Mouse (Mus musculus) liver, embryonic 12.5 days (tissue): ENCODE data around the gene Hhat. TPM values are rescaled to one million over a fixed set of nuclear protein-coding genes. Genes with fewer than 3 reads are reported as not detected.

Source experiments
- ATAC-seq: fragments of 200-750 bp; cut with Nextera tagmentation; 2 replicates; pipeline ENCODE4 v1.8.0; 2017; ENCODE audit warnings: moderate number of reproducible peaks, mild to moderate bottlenecking, moderate library complexity
- H3K27ac ChIP-seq: fragments of 300-500 bp; sonication (generic); 2 replicates; pipeline ENCODE4 v1.5.1; 2016; ENCODE audit warnings: mild to moderate bottlenecking
- H3K27me3 ChIP-seq: fragments of 300-500 bp; sonication (generic); replicated peaks from 2 replicates; pipeline ENCODE4 v1.6.1; 2016; ENCODE audit warnings: mild to moderate bottlenecking, moderate library complexity
- H3K36me3 ChIP-seq: fragments of 300-500 bp; sonication (generic); 2 replicates; pipeline ENCODE4 v1.6.1; 2016; ENCODE audit warnings: mild to moderate bottlenecking, moderate library complexity
- H3K4me1 ChIP-seq: fragments of 300-500 bp; sonication (generic); 2 replicates; pipeline ENCODE4 v1.6.1; 2016
- H3K4me2 ChIP-seq: fragments of 300-500 bp; sonication (generic); 2 replicates; pipeline ENCODE4 v1.6.1; 2016; ENCODE audit warnings: mild to moderate bottlenecking, moderate library complexity
- H3K4me3 ChIP-seq: fragments of 300-500 bp; sonication (generic); 2 replicates; pipeline ENCODE4 v1.5.1; 2016; ENCODE audit warnings: mild to moderate bottlenecking, moderate library complexity
- H3K9ac ChIP-seq: fragments of 300-500 bp; sonication (generic); 2 replicates; pipeline ENCODE4 v1.6.1; 2016; ENCODE audit warnings: mild to moderate bottlenecking, moderate library complexity
- H3K9me3 ChIP-seq: fragments of 300-500 bp; sonication (generic); replicated peaks from 2 replicates; pipeline ENCODE4 v1.6.1; 2016; ENCODE audit warnings: mild to moderate bottlenecking, moderate library complexity
- WGBS: fragments of 180-500 bp; shearing (Covaris S2); methylation state at CpG from one replicate; pipeline ENCODE4 v1.1.7; 2016; ENCODE audit not compliant: insufficient replicate concordance; 5-methylcytosine and 5-hydroxymethylcytosine counted together
- polyA plus RNA-seq: library from polyadenylated mRNA; unstranded; fragments of >200 nt; fragmentation: Nextera tagmentation; extraction: Ambion mirVana; gene quantifications from 2 replicates; pipeline ENCODE4 v1.2.1, GENCODE M21; 2016

Hhat gene
- polyA plus RNA-seq, 1 experiment from 2014 or later = 2.1 TPM

- H3K4me1 ChIP-seq = no peaks in the 10 kb centered on the region; the same call in 1 of the 2 replicates
- H3K4me2 ChIP-seq = no peak overlapping the region
- no peaks in the 10 kb centered on the region for H3K36me3 ChIP-seq
- no peak overlapping the region for H3K4me3 ChIP-seq
- no peaks in the 10 kb centered on the region for H3K9me3 ChIP-seq
- WGBS = 61% methylated on average over 11 of the region's 11 CpGs
- no peaks in the 10 kb centered on the region for H3K27me3 ChIP-seq
- H3K9ac ChIP-seq = no peak overlapping the region
- no peak overlapping the region for H3K27ac ChIP-seq
- no peak for ATAC-seq
These were observed 158.9 kb downstream of the Hhat start for GRCm38 (mm10) chr1:192611996-192612739.

- Histone ChIP-seq H3K4me2 (no peak overlapping the region), H3K9me3 (no peaks in the 10 kb centered on the region), H3K4me1 (no peaks in the 10 kb centered on the region), H3K27me3 (no peaks in the 10 kb centered on the region), H3K4me3 (no peak overlapping the region), H3K27ac (no peak overlapping the region), H3K36me3 (no peaks in the 10 kb centered on the region), H3K9ac (no peak overlapping the region)
- ATAC-seq = no peak
- WGBS = 49% methylated on average over 8 of the region's 8 CpGs
These were observed 164.1 kb downstream of the Hhat start for GRCm38 (mm10) chr1:192606876-192607275.

GRCm38 (mm10) chr1:192604413-192604812 lies 166.6 kb downstream of the Hhat start:
- no peaks in the 10 kb centered on the region for H3K27me3 ChIP-seq
- no peak for ATAC-seq
- no peak overlapping the region for H3K9ac ChIP-seq
- no peaks in the 10 kb centered on the region for H3K4me1 ChIP-seq
- WGBS = 68% methylated on average over 5 of the region's 5 CpGs
- H3K4me3 ChIP-seq = no peak overlapping the region
- no peak overlapping the region for H3K27ac ChIP-seq
- H3K9me3 ChIP-seq = no peaks in the 10 kb centered on the region
- H3K36me3 ChIP-seq = no peaks in the 10 kb centered on the region
- no peak overlapping the region for H3K4me2 ChIP-seq

- Histone ChIP-seq H3K27ac (no peak overlapping the region), H3K27me3 (no peaks in the 10 kb centered on the region), H3K9me3 (no peaks in the 10 kb centered on the region), H3K36me3 (no peaks in the 10 kb centered on the region), H3K9ac (no peak overlapping the region), H3K4me2 (no peak overlapping the region), H3K4me3 (no peak overlapping the region), H3K4me1 (no peaks in the 10 kb centered on the region)
- WGBS = 58% methylated on average over 7 of the region's 7 CpGs
- ATAC-seq = no peak
These were observed 167.5 kb downstream of the Hhat start for GRCm38 (mm10) chr1:192603556-192603955.

- 66% methylated on average over 3 of the region's 3 CpGs for WGBS
- 0 out of 2 replicates have a peak, but pooled peaks cover 2% of the 10 kb centered on the region for H3K27me3 ChIP-seq
- H3K27ac ChIP-seq = no peak overlapping the region
- ATAC-seq = no peak
- H3K4me2 ChIP-seq = no peak overlapping the region
- no peak overlapping the region for H3K4me3 ChIP-seq
- no peaks in the 10 kb centered on the region for H3K9me3 ChIP-seq
- no peak overlapping the region for H3K9ac ChIP-seq
- H3K4me1 ChIP-seq = no peaks in the 10 kb centered on the region
- no peaks in the 10 kb centered on the region for H3K36me3 ChIP-seq
These were observed 169.8 kb downstream of the Hhat start for GRCm38 (mm10) chr1:192601206-192601605.

GRCm38 (mm10) chr1:192599746-192600145 lies 171.3 kb downstream of the Hhat start:
- Histone ChIP-seq H3K36me3 (no peaks in the 10 kb centered on the region), H3K27ac (no peak overlapping the region), H3K27me3 (0 out of 2 replicates have a peak, but pooled peaks cover 2% of the 10 kb centered on the region), H3K9me3 (no peaks in the 10 kb centered on the region), H3K4me3 (no peak overlapping the region), H3K4me2 (no peak overlapping the region), H3K9ac (no peak overlapping the region), H3K4me1 (no peaks in the 10 kb centered on the region)
- ATAC-seq = no peak
- WGBS = 43% methylated on average over 7 of the region's 7 CpGs

GRCm38 (mm10) chr1:192598380-192598779 lies 172.6 kb downstream of the Hhat start:
- Histone ChIP-seq H3K4me1 (no peaks in the 10 kb centered on the region), H3K27me3 (0 out of 2 replicates have a peak, but pooled peaks cover 2% of the 10 kb centered on the region), H3K9ac (no peak overlapping the region), H3K4me2 (no peak overlapping the region), H3K4me3 (no peak overlapping the region), H3K27ac (no peak overlapping the region), H3K9me3 (no peaks in the 10 kb centered on the region), H3K36me3 (no peaks in the 10 kb centered on the region)
- no peak for ATAC-seq
- 35% methylated on average over 2 of the region's 2 CpGs for WGBS

GRCm38 (mm10) chr1:192595426-192595825 lies 175.6 kb downstream of the Hhat start:
- ATAC-seq = no peak
- no peaks in the 10 kb centered on the region for H3K36me3 ChIP-seq
- WGBS = 48% methylated on average over 4 of the region's 4 CpGs

GRCm38 (mm10) chr1:192593492-192593891 lies 177.5 kb downstream of the Hhat start:
- Histone ChIP-seq H3K9ac (no peak overlapping the region), H3K27me3 (0 out of 2 replicates have a peak, but pooled peaks cover 2% of the 10 kb centered on the region), H3K4me3 (no peak overlapping the region), H3K36me3 (no peaks in the 10 kb centered on the region), H3K27ac (no peak overlapping the region), H3K4me2 (no peak overlapping the region), H3K9me3 (no peaks in the 10 kb centered on the region), H3K4me1 (no peaks in the 10 kb centered on the region)
- no peak for ATAC-seq
- WGBS = 53% methylated on average over 3 of the region's 3 CpGs

More at GRCm38 (mm10) chr1:192595426-192595825, 175.6 kb downstream of the Hhat start:
- Histone ChIP-seq H3K4me3 (no peak overlapping the region), H3K4me2 (no peak overlapping the region), H3K9me3 (no peaks in the 10 kb centered on the region), H3K27me3 (0 out of 2 replicates have a peak, but pooled peaks cover 2% of the 10 kb centered on the region), H3K27ac (no peak overlapping the region), H3K4me1 (no peaks in the 10 kb centered on the region), H3K9ac (no peak overlapping the region)

- H3K9me3 ChIP-seq = no peaks in the 10 kb centered on the region
- ATAC-seq = no peak
- H3K4me3 ChIP-seq = no peak overlapping the region
- no peak overlapping the region for H3K4me2 ChIP-seq
- H3K9ac ChIP-seq = no peak overlapping the region
- no peaks in the 10 kb centered on the region for H3K36me3 ChIP-seq
- H3K4me1 ChIP-seq = no peaks in the 10 kb centered on the region
- no peaks in the 10 kb centered on the region for H3K27me3 ChIP-seq
- 76% methylated on average over 9 of the region's 9 CpGs for WGBS
- H3K27ac ChIP-seq = no peak overlapping the region
These were observed 183.6 kb downstream of the Hhat start for GRCm38 (mm10) chr1:192587451-192587850.

GRCm38 (mm10) chr1:192585289-192585688 lies 185.7 kb downstream of the Hhat start:
- ATAC-seq = no peak
- H3K4me3 ChIP-seq = no peak overlapping the region
- no peaks in the 10 kb centered on the region for H3K4me1 ChIP-seq
- H3K4me2 ChIP-seq = no peak overlapping the region
- no peaks in the 10 kb centered on the region for H3K27me3 ChIP-seq
- H3K9ac ChIP-seq = no peak overlapping the region
- H3K36me3 ChIP-seq = no peaks in the 10 kb centered on the region
- no peaks in the 10 kb centered on the region for H3K9me3 ChIP-seq
- no peak overlapping the region for H3K27ac ChIP-seq

- Histone ChIP-seq H3K36me3 (no peaks in the 10 kb centered on the region), H3K9ac (no peak overlapping the region), H3K4me2 (no peak overlapping the region), H3K27me3 (no peaks in the 10 kb centered on the region), H3K9me3 (no peaks in the 10 kb centered on the region), H3K27ac (no peak overlapping the region), H3K4me1 (no peaks in the 10 kb centered on the region), H3K4me3 (no peak overlapping the region)
- ATAC-seq = no peak
- 45% methylated on average over 2 of the region's 2 CpGs for WGBS
These were observed 188.1 kb downstream of the Hhat start for GRCm38 (mm10) chr1:192582921-192583320.

- Histone ChIP-seq H3K4me1 (no peaks in the 10 kb centered on the region), H3K4me2 (no peak overlapping the region), H3K27me3 (no peaks in the 10 kb centered on the region), H3K36me3 (no peaks in the 10 kb centered on the region), H3K27ac (no peak overlapping the region), H3K9ac (no peak overlapping the region), H3K4me3 (no peak overlapping the region), H3K9me3 (no peaks in the 10 kb centered on the region)
- no peak for ATAC-seq
These were observed 206.3 kb downstream of the Hhat start for GRCm38 (mm10) chr1:192564691-192565090.
